Comparison of ENCODE assay signal across 28 mouse cellular contexts in genomic region chr1:79927740-79928139, GRCm38 (mm10).
"Had no signal": no experiment of that assay in that cellular context is flagged by ENCODE, and none has a peak within 500 bp of the region (broad histone marks: within the 10 kb centered on the region; RNA-seq: fewer than 3 reads in every experiment).

No protein-coding gene starts in this region.

- H3K4me2 ChIP-seq: embryonic facial prominence, embryonic 12.5 days; embryonic facial prominence, embryonic 13.5 days; embryonic facial prominence, embryonic 15.5 days; forebrain, embryonic 12.5 days; forebrain, embryonic 13.5 days; forebrain, embryonic 15.5 days had no signal

- H3K27me3 ChIP-seq: embryonic facial prominence, embryonic 12.5 days; embryonic facial prominence, embryonic 13.5 days; embryonic facial prominence, embryonic 15.5 days; forebrain, embryonic 12.5 days; forebrain, embryonic 13.5 days; forebrain, embryonic 15.5 days had no signal

- DNase-seq: cerebellum, adult 18-20 months; cerebellum, adult 2 months; cerebellum, adult 8-10 months; cerebellum, adult 9-10 months; cerebellum, adult 9-11 months; cerebellum, postnatal 10 days; cerebellum, postnatal 14 days; cerebellum, postnatal 25 days; cerebellum, postnatal 36 days; embryo, embryonic 11 days; forebrain, postnatal 0 days; gastrocnemius, adult 2 months; gastrocnemius, postnatal 10 days; gastrocnemius, postnatal 14 days; gastrocnemius, postnatal 25 days; gastrocnemius, postnatal 36 days; heart, adult 11 months had no signal

- H3K4me1 ChIP-seq: embryonic facial prominence, embryonic 10.5 days; embryonic facial prominence, embryonic 12.5 days; embryonic facial prominence, embryonic 13.5 days; embryonic facial prominence, embryonic 15.5 days; forebrain, embryonic 10.5 days; forebrain, embryonic 12.5 days; forebrain, embryonic 13.5 days; forebrain, embryonic 15.5 days had no signal

- H3K9ac ChIP-seq: embryonic facial prominence, embryonic 12.5 days; embryonic facial prominence, embryonic 13.5 days; embryonic facial prominence, embryonic 15.5 days; forebrain, embryonic 12.5 days; forebrain, embryonic 13.5 days; forebrain, embryonic 15.5 days; forebrain, postnatal 0 days had no signal

- ATAC-seq: forebrain, embryonic 13.5 days; forebrain, embryonic 14.5 days; forebrain, embryonic 15.5 days; forebrain, embryonic 16.5 days; forebrain, postnatal 0 days had no signal

- H3K27ac ChIP-seq: embryonic facial prominence, embryonic 10.5 days; embryonic facial prominence, embryonic 12.5 days; embryonic facial prominence, embryonic 13.5 days; embryonic facial prominence, embryonic 15.5 days; forebrain, embryonic 10.5 days; forebrain, embryonic 12.5 days; forebrain, embryonic 13.5 days; forebrain, embryonic 15.5 days; gastrocnemius, adult 2 months had no signal

- H3K36me3 ChIP-seq: embryonic facial prominence, embryonic 10.5 days; embryonic facial prominence, embryonic 12.5 days; embryonic facial prominence, embryonic 13.5 days; embryonic facial prominence, embryonic 15.5 days; forebrain, embryonic 10.5 days; forebrain, embryonic 12.5 days; forebrain, embryonic 15.5 days had no signal

- H3K9me3 ChIP-seq: embryonic facial prominence, embryonic 10.5 days; embryonic facial prominence, embryonic 12.5 days; embryonic facial prominence, embryonic 13.5 days; embryonic facial prominence, embryonic 15.5 days; forebrain, embryonic 10.5 days; forebrain, embryonic 12.5 days; forebrain, embryonic 13.5 days; forebrain, embryonic 15.5 days had no signal

- H3K4me3 ChIP-seq: embryonic facial prominence, embryonic 10.5 days; embryonic facial prominence, embryonic 12.5 days; embryonic facial prominence, embryonic 13.5 days; embryonic facial prominence, embryonic 15.5 days; erythroblast, embryonic 14.5 days; forebrain, embryonic 10.5 days; forebrain, embryonic 12.5 days; forebrain, embryonic 13.5 days; forebrain, embryonic 15.5 days; gastrocnemius, adult 2 months had no signal
